Mouse (Mus musculus): ENCODE measurements around the gene Nub1. TPM values are rescaled to one million over a fixed set of nuclear protein-coding genes. Genes with fewer than 3 reads are reported as not detected.

Nub1 gene
- polyA plus RNA-seq, 1 experiment from 2014 or later: 31.6 TPM

DNA sequence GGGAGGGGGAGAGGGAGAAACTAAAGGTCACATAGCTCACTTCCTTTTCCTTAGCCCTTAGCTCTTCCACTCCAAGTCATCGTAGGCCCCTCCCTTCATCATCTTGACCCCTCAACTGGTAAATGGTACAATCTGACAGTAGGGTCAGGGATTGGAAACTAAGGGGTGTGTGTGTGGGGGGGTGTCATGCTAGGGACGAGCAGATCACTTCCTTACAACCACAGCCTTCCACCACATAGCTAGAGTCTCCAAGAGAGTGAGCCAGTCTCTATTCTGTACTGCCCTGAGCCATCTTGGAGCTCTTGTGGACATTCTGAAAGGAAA is 66.8 kb downstream of the Nub1 start:
- H3K4me1 ChIP-seq (ENCODE audit: insufficient read depth): peaks cover 20% of the 10 kb centered on the region
- no peaks in the 10 kb centered on the region for H3K27me3 ChIP-seq (ENCODE audit: insufficient read depth, low read length)
- H3K27ac ChIP-seq (ENCODE audit: low read depth): peak overlapping the region; percentile 96
- no peak for TF ChIP-seq CTCF (IDR thresholded peaks at IDR 0.05; ENCODE audit: low read depth)
- H3K36me3 ChIP-seq (ENCODE audit: insufficient read depth): no peaks in the 10 kb centered on the region
- ATAC-seq (ENCODE audit: insufficient read depth): no peak; the same call in 1 of the 2 replicates
- 10% methylated on average over 2 of the region's 2 CpGs for WGBS
- H3K4me2 ChIP-seq: peak overlapping the region; percentile 92
- H3K9ac ChIP-seq: no peak overlapping the region
- H3K9me3 ChIP-seq (ENCODE audit: low read depth, low read length): no peaks in the 10 kb centered on the region
- peak overlapping the region; percentile 55 for H3K4me3 ChIP-seq (ENCODE audit: low read depth, low read length)
- no peak for DNase-seq

DNA sequence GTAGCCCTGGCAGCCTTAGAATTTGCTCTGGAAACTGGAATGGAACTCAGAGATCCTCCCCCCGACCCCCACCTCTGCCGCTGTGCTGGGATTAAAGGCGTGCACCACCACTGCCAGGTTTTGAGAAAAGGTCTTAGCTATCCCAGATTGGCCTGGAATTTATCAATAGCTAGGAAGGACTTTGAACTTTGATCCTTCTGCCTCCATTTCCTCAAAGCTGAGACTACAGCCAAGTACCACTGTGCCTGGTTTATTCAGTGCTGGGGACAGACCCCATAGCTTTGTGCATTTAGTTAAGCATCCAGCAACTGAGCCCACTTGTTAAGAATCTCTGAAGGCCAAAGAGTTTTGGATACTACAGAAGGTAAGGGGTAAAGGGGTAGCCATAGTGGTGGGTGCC is 71.6 kb downstream of the Nub1 start:
- H3K27me3 ChIP-seq (ENCODE audit: insufficient read depth, low read length): no peaks in the 10 kb centered on the region
- no peak overlapping the region for H3K4me3 ChIP-seq (ENCODE audit: low read depth, low read length)
- H3K9ac ChIP-seq: no peak overlapping the region
- H3K27ac ChIP-seq (ENCODE audit: low read depth): no peak overlapping the region
- 63% methylated on average over 3 of the region's 3 CpGs for WGBS
- peaks cover 9% of the 10 kb centered on the region; the same call in 1 of the 2 replicates for H3K4me1 ChIP-seq (ENCODE audit: insufficient read depth)
- ATAC-seq (ENCODE audit: insufficient read depth): no peak
- H3K9me3 ChIP-seq (ENCODE audit: low read depth, low read length): no peaks in the 10 kb centered on the region
- no peaks in the 10 kb centered on the region for H3K36me3 ChIP-seq (ENCODE audit: insufficient read depth)
- no peak overlapping the region for H3K4me2 ChIP-seq
- no peak for TF ChIP-seq CTCF (IDR thresholded peaks at IDR 0.05; ENCODE audit: low read depth)
- DNase-seq: no peak

- ATAC-seq (ENCODE audit: insufficient read depth): no peak
- H3K27ac ChIP-seq (ENCODE audit: low read depth): no peak within 1 kb of the TSS
- H3K36me3 ChIP-seq (ENCODE audit: insufficient read depth): no peaks in the 10 kb centered on the region
- no peak within 1 kb of the TSS for H3K4me3 ChIP-seq (ENCODE audit: low read depth, low read length)
- 42% methylated on average over 18 of the region's 18 CpGs for WGBS
- no peaks in the 10 kb centered on the region for H3K9me3 ChIP-seq (ENCODE audit: low read depth, low read length)
- no peaks in the 10 kb centered on the region for H3K27me3 ChIP-seq (ENCODE audit: insufficient read depth, low read length)
- H3K4me1 ChIP-seq (ENCODE audit: insufficient read depth): peaks cover 6% of the 10 kb centered on the region; the same call in 1 of the 2 replicates
- no peak for TF ChIP-seq CTCF (IDR thresholded peaks at IDR 0.05; ENCODE audit: low read depth)
- H3K9ac ChIP-seq: no peak within 1 kb of the TSS
- no peak for DNase-seq
- no peak within 1 kb of the TSS for H3K4me2 ChIP-seq
Measured at GRCm38 (mm10) chr5:24757816-24758215, 72.5 kb downstream of the Nub1 start, which contains the start of gene Crygn. Crygn (minus strand) TSS chr5:24758008.

Other genes starting within 250 kb of the Nub1 start
- gene Fastk, start 240.2 kb upstream of the Nub1 start, polyA plus RNA-seq (2014; fragmentation: Nextera tagmentation; extraction: Ambion mirVana): 91.5 and 93.1 TPM in 2 replicates
- 14.2 and 15.7 TPM in 2 replicates for gene Tmub1, start 237.7 kb upstream of the Nub1 start, polyA plus RNA-seq (2014; fragmentation: Nextera tagmentation; extraction: Ambion mirVana)
- 41.7 and 46.5 TPM in 2 replicates for gene Agap3, start 233.4 kb upstream of the Nub1 start, polyA plus RNA-seq (2014; fragmentation: Nextera tagmentation; extraction: Ambion mirVana)
- 0.07 TPM in 2 replicates for gene Gbx1, start 158.3 kb upstream of the Nub1 start, polyA plus RNA-seq (2014; fragmentation: Nextera tagmentation; extraction: Ambion mirVana)
- 0.29 and 0.42 TPM in 2 replicates for gene Asb10, start 144.6 kb upstream of the Nub1 start, polyA plus RNA-seq (2014; fragmentation: Nextera tagmentation; extraction: Ambion mirVana)
- gene 4931409K22Rik, start 128.7 kb upstream of the Nub1 start, polyA plus RNA-seq (2014; fragmentation: Nextera tagmentation; extraction: Ambion mirVana): not detected in 2 replicates
- 119 and 120 TPM in 2 replicates for gene Abcf2, start 108.1 kb upstream of the Nub1 start, polyA plus RNA-seq (2014; fragmentation: Nextera tagmentation; extraction: Ambion mirVana)
- gene Chpf2, start 98.8 kb upstream of the Nub1 start, polyA plus RNA-seq (2014; fragmentation: Nextera tagmentation; extraction: Ambion mirVana): 12.2 and 14.2 TPM in 2 replicates
- gene Smarcd3, start 61.1 kb upstream of the Nub1 start, polyA plus RNA-seq (2014; fragmentation: Nextera tagmentation; extraction: Ambion mirVana): 37.2 and 39.1 TPM in 2 replicates
- gene Wdr86, start 45.2 kb downstream of the Nub1 start, polyA plus RNA-seq (2014; fragmentation: Nextera tagmentation; extraction: Ambion mirVana): 39.7 and 43.9 TPM in 2 replicates
- 1.8 and 2.3 TPM in 2 replicates for gene Crygn, start 72.5 kb downstream of the Nub1 start, polyA plus RNA-seq (2014; fragmentation: Nextera tagmentation; extraction: Ambion mirVana)
- 196 and 198 TPM in 2 replicates for gene Rheb, start 157.1 kb downstream of the Nub1 start, polyA plus RNA-seq (2014; fragmentation: Nextera tagmentation; extraction: Ambion mirVana)